Mouse (Mus musculus) myocyte (in vitro differentiated cells): ENCODE measurements around the gene Tmem91. TPM values are rescaled to one million over a fixed set of nuclear protein-coding genes. Genes with fewer than 3 reads are reported as not detected.
A peak's percentile ranks its signal among the peaks of the same experiment; 100 is the strongest.

ENCODE experiments used
- H3K27me3 ChIP-seq: one replicate; pipeline ENCODE4 v1.6.1; 2011; ENCODE audit not compliant: control insufficient read depth, insufficient read depth, insufficient read length
- H3K36me3 ChIP-seq: one replicate; pipeline ENCODE4 v1.6.1; 2011; ENCODE audit not compliant: control insufficient read depth, insufficient read depth
- H3K4me2 ChIP-seq: one replicate; pipeline ENCODE4 v1.6.1; 2011; ENCODE audit warnings: low read depth, control low read depth
- H3K4me3 ChIP-seq: one replicate; pipeline ENCODE4 v1.5.1; 2011; ENCODE audit warnings: mild to moderate bottlenecking, control low read depth, moderate library complexity
- H3K79me2 ChIP-seq: one replicate; pipeline ENCODE4 v1.6.1; 2011; ENCODE audit not compliant: control insufficient read depth, insufficient read depth
- H3ac ChIP-seq: one replicate; pipeline ENCODE4 v1.6.1; 2011; ENCODE audit not compliant: control insufficient read depth, insufficient read length
- CEBPB ChIP-seq: IDR thresholded peaks from 2 replicates; pipeline ENCODE4 v1.6.1; 2011; ENCODE audit warnings: mild to moderate bottlenecking, moderate library complexity; ENCODE audit not compliant: poor library complexity, insufficient read depth, severe bottlenecking
- E2F4 ChIP-seq: IDR thresholded peaks from one replicate; pipeline ENCODE4 v1.6.1; 2011; ENCODE audit warnings: mild to moderate bottlenecking, control low read depth, moderate library complexity; ENCODE audit not compliant: insufficient read depth
- MAX ChIP-seq: IDR thresholded peaks from one replicate; pipeline ENCODE4 v1.6.1; 2011; ENCODE audit warnings: low read depth, mild to moderate bottlenecking, control low read depth
- MYOD1 ChIP-seq, 3 experiments: IDR thresholded peaks; one replicate each; pipeline ENCODE4 v1.6.1; 2011; ENCODE audit warnings: control low read depth in 2 of 3, low read depth in 2 of 3, mild to moderate bottlenecking in 2 of 3, moderate library complexity in 1 of 3; ENCODE audit not compliant: insufficient read length in 2 of 3, control insufficient read depth in 1 of 3
- MYOG ChIP-seq, 3 experiments: IDR thresholded peaks; one replicate each; pipeline ENCODE4 v1.6.1; 2011; ENCODE audit warnings: control low read depth in 2 of 3, low read depth in 2 of 3, mild to moderate bottlenecking in 2 of 3; ENCODE audit not compliant: insufficient read length in 2 of 3, control insufficient read depth in 1 of 3, insufficient read depth in 1 of 3
- POLR2A ChIP-seq: IDR thresholded peaks from one replicate; pipeline ENCODE4 v1.6.1; 2011; ENCODE audit warnings: low read depth, mild to moderate bottlenecking, control low read depth, moderate library complexity; ENCODE audit not compliant: insufficient read length
- POLR2AphosphoS2 ChIP-seq: IDR thresholded peaks from one replicate; pipeline ENCODE4 v1.6.1; 2011; ENCODE audit warnings: low read depth, control low read depth; ENCODE audit not compliant: insufficient read length
- REST ChIP-seq: IDR thresholded peaks from one replicate; pipeline ENCODE4 v1.6.1; 2011; ENCODE audit warnings: mild to moderate bottlenecking, control low read depth, moderate library complexity; ENCODE audit not compliant: insufficient read depth, insufficient read length
- SRF ChIP-seq: IDR thresholded peaks from one replicate; pipeline ENCODE4 v1.6.1; 2011; ENCODE audit warnings: low read depth; ENCODE audit not compliant: control insufficient read depth, insufficient read length
- TCF12 ChIP-seq: IDR thresholded peaks from one replicate; pipeline ENCODE4 v1.6.1; 2011; ENCODE audit warnings: mild to moderate bottlenecking, control low read depth; ENCODE audit not compliant: poor library complexity, insufficient read depth, severe bottlenecking
- TCF3 ChIP-seq: IDR thresholded peaks from one replicate; pipeline ENCODE4 v1.6.1; 2011; ENCODE audit warnings: low read depth, control low read depth; ENCODE audit not compliant: insufficient read length
- USF1 ChIP-seq: IDR thresholded peaks from one replicate; pipeline ENCODE4 v1.6.1; 2011; ENCODE audit warnings: low read depth, mild to moderate bottlenecking, control low read depth, moderate library complexity
- polyA plus RNA-seq: library from polyadenylated mRNA; unstranded; fragments of >200 nt; fragmentation: generic; extraction: Trizol; gene quantifications from one replicate; pipeline ENCODE4 v1.2.1, GENCODE M21; 2012; ENCODE audit warnings: missing spikeins

The Tmem91 gene
- polyA plus RNA-seq, 1 experiment, result 0.40 TPM

DNA sequence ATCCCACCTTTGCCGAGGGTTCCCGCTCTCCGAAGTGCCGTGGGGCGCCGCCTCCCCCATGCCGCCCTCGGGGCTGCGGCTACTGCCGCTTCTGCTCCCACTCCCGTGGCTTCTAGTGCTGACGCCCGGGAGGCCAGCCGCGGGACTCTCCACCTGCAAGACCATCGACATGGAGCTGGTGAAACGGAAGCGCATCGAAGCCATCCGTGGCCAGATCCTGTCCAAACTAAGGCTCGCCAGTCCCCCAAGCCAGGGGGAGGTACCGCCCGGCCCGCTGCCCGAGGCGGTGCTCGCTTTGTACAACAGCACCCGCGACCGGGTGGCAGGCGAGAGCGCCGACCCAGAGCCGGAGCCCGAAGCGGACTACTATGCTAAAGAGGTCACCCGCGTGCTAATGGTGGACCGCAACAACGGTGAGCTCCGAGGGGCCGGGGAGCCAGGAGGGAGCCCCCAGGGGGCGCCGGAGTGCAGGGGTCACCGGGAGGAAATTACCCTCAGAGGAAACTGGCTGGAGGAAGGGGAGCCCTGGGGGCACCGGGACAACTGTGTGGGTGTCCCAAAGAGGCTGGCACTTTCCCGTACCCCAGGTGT, 12.9 kb upstream of the Tmem91 start:
- Histone ChIP-seq H3K27me3 (no peaks in the 10 kb centered on the region), H3ac (peak overlapping the region; percentile 50), H3K4me3 (peak overlapping the region; percentile 90), H3K4me2 (peak overlapping the region; percentile 74), H3K79me2 (peaks cover 29% of the 10 kb centered on the region), H3K36me3 (no peaks in the 10 kb centered on the region)
- no peak for TF ChIP-seq MYOG (IDR thresholded peaks at IDR 0.05; ENCODE audit: control insufficient read depth in 1 of 3, insufficient read depth in 1 of 3, insufficient read length in 2 of 3, low read depth in 2 of 3)
- no peak for TF ChIP-seq TCF3
- TF ChIP-seq POLR2AphosphoS2, result peak; percentile 44
- peak; percentile 32 for TF ChIP-seq POLR2A

DNA sequence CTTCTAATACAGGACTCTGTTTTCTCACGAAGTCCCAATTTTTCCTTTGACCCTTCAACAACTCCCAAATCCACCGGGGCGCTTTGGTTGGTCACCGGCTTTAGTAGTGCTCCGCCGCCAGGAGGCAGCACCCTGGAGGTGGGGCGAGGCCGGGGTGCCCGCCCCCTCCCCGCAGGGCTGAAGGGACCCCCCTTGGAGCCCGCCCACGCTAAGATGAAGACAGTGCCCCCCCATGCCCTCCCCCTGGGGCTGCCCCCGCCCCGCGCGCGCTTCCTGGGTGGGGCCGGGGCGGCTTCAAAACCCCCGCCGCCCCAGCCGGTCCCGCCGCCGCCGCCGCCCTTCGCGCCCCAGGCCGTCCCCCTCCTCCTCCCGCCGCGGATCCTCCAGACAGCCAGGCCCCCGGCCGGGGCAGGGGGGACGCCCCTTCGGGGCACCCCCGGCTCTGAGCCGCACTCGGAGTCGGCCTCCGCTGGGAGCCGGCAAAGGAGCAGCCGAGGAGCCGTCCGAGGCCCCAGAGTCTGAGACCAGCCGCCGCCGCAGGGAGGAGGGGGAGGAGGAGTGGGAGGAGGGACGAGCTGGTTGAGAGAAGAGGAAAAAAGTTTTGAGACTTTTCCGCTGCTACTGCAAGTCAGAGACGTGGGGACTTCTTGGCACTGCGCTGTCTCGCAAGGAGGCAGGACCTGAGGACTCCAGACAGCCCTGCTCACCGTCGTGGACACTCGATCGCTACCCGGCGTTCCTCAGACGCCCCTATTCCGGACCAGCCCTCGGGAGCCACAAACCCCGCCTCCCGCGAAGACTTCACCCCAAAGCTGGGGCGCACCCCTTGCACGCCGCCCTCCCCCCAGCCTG, 11.9 kb upstream of the Tmem91 start, which contains the start of gene Tgfb1:
Gene Tgfb1 (plus strand): TSS at position 323 of the 852 bp plus-strand sequence.
- TF ChIP-seq TCF3, result no peak
- TF ChIP-seq POLR2A, result peak; percentile 70
- peak; percentile 84 for TF ChIP-seq POLR2AphosphoS2
- Histone ChIP-seq H3K4me3 (peak within 1 kb of the TSS; percentile 90), H3ac (peak within 1 kb of the TSS; percentile 50), H3K79me2 (peaks cover 29% of the 10 kb centered on the region), H3K36me3 (no peaks in the 10 kb centered on the region), H3K27me3 (no peaks in the 10 kb centered on the region), H3K4me2 (peak within 1 kb of the TSS; percentile 74)

DNA sequence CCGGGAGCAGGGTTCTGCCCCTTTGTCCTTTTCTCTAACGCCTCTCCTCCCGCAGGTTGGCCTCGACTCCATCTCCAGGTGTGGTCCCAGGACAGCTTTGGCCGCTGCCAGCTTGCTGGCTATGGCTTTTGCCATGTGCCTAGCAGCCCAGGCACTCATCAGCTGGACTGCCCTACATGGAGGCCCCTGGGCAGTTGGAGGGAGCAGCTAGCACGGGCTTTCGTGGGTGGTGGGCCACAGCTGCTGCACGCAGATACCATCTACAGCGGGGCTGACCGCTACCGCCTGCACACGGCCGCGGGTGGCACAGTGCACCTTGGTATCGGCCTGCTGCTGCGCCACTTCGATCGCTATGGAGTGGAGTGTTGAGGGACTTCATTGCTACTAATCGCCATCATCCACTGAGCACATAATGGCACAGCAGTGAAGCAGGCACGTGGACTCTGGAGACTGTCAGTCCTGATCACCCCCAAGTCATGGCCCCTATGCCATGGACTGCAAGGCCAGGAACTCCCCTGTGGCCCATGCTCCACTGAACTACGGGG, 11.0 kb upstream of the Tmem91 start:
- H3K4me2 ChIP-seq, result peak overlapping the region; percentile 62
- peaks cover 33% of the 10 kb centered on the region for H3K79me2 ChIP-seq
- no peak overlapping the region for H3ac ChIP-seq
- H3K4me3 ChIP-seq, result peak overlapping the region; percentile 90
- no peaks in the 10 kb centered on the region for H3K36me3 ChIP-seq
- TF ChIP-seq CEBPB (no peak), SRF (no peak), E2F4 (no peak), USF1 (no peak), REST (no peak), TCF3 (no peak), MAX (no peak), MYOD1 (IDR thresholded peaks at IDR 0.05; ENCODE audit: control insufficient read depth in 1 of 3, insufficient read length in 2 of 3, low read depth in 2 of 3) (no peak), POLR2A (no peak), MYOG (IDR thresholded peaks at IDR 0.05; ENCODE audit: control insufficient read depth in 1 of 3, insufficient read depth in 1 of 3, insufficient read length in 2 of 3, low read depth in 2 of 3) (no peak), TCF12 (no peak), POLR2AphosphoS2 (no peak)
- no peaks in the 10 kb centered on the region for H3K27me3 ChIP-seq

DNA sequence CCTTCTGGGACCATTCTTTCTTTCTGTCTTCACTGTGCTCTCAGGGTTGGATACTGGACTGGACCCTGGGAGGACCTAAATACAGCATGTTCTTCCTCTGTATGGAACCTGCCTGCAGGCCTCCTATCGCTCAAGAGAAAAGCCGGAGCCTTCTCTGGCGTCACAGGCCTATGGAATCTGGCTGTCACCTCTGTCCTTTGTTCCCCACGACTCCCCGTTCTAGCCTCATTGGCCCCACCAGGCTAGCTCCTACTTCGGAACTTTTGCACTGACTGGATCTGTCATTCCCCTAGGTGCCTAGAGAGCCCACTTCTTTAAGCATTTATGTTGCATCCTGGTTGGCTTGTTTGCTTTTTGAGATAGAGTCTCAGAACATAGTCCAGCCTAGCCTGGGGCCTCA, 9.7 kb upstream of the Tmem91 start:
- Histone ChIP-seq H3K36me3 (no peaks in the 10 kb centered on the region), H3K79me2 (peaks cover 25% of the 10 kb centered on the region), H3ac (no peak overlapping the region), H3K27me3 (no peaks in the 10 kb centered on the region), H3K4me3 (no peak overlapping the region), H3K4me2 (no peak overlapping the region)
- no peak for TF ChIP-seq POLR2AphosphoS2
- no peak for TF ChIP-seq E2F4
- TF ChIP-seq USF1, result no peak
- TF ChIP-seq SRF, result no peak
- no peak for TF ChIP-seq MYOG (IDR thresholded peaks at IDR 0.05; ENCODE audit: control insufficient read depth in 1 of 3, insufficient read depth in 1 of 3, insufficient read length in 2 of 3, low read depth in 2 of 3)
- no peak for TF ChIP-seq TCF3
- no peak for TF ChIP-seq MAX
- TF ChIP-seq POLR2A, result no peak
- no peak for TF ChIP-seq REST
